Mouse (Mus musculus) heart, adult 2 months (tissue): ENCODE data around the gene Ccdc96.

ENCODE experiments used
- CTCF ChIP-seq: fragments of 200-600 bp; IDR thresholded peaks from 2 replicates; pipeline ENCODE4 v1.8.1; 2022; ENCODE audit warnings: antibody characterized with exemption, mild to moderate bottlenecking, moderate library complexity
- EP300 ChIP-seq: fragments of 200-500 bp; IDR thresholded peaks from 2 replicates; pipeline ENCODE4 v1.6.1; 2011; ENCODE audit warnings: low read depth, low read length, control low read depth; ENCODE audit not compliant: insufficient read depth
- POLR2A ChIP-seq: fragments of 200-500 bp; IDR thresholded peaks from 2 replicates; pipeline ENCODE4 v1.6.1; 2011; ENCODE audit warnings: mild to moderate bottlenecking, low read depth, low read length, control low read depth; ENCODE audit not compliant: insufficient read depth

DNA sequence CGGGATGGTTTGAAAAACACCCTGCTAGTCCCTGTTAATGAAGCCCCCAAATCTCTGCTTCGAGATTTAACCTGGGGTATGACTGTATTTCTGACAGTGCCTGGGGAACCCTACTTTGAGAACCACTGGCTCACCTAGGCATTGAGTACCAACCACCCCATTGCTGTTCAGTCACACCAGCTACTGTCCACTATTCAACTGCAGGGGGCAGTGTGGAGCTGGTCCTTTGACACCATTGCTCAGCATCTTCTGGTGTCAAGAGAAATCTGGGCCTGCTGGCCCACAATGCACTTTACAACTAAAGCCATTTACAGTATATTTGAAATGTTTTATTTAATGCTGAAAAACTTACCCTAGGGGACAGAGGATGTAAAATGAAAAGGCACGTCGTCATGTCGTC, 10.1 kb upstream of the Ccdc96 start:
- TF ChIP-seq CTCF (peak; percentile 84), POLR2A (no peak), EP300 (0 out of 2 replicates have a peak, but pooled peaks have one; percentile 40)
